Mouse (Mus musculus): ENCODE data around the gene Tmcc2.

Gene Tmcc2

GRCm38 (mm10) chr1:132312043-132312442 lies 79.0 kb downstream of the Tmcc2 start:
- DNase-seq, result no peak

- no peak for DNase-seq
Measured at GRCm38 (mm10) chr1:132311174-132311859, 79.8 kb downstream of the Tmcc2 start.

GRCm38 (mm10) chr1:132310754-132311153 lies 80.3 kb downstream of the Tmcc2 start:
- no peak for DNase-seq

- DNase-seq, result no peak
Measured at GRCm38 (mm10) chr1:132308674-132309073, 82.4 kb downstream of the Tmcc2 start.

GRCm38 (mm10) chr1:132307962-132308361 lies 83.1 kb downstream of the Tmcc2 start:
- DNase-seq, result no peak

GRCm38 (mm10) chr1:132306808-132307207 lies 84.3 kb downstream of the Tmcc2 start:
- DNase-seq, result no peak
